Mouse (Mus musculus) limb, embryonic 11.5 days (tissue): ENCODE results near the gene Emilin1. TPM values are rescaled to one million over a fixed set of nuclear protein-coding genes. Genes with fewer than 3 reads are reported as not detected.

Experiments used
- ATAC-seq: fragments of 200-750 bp; cut with Nextera tagmentation; 2 replicates; pipeline ENCODE4 v1.8.0; 2017; ENCODE audit warnings: low read depth; ENCODE audit not compliant: insufficient number of reproducible peaks, low FRiP score, low TSS enrichment
- DNase-seq: peaks from one replicate; pipeline ENCODE4 v3.0.0-alpha.2; 2015; ENCODE audit warnings: low spot score
- H3K27ac ChIP-seq: fragments of 300-500 bp; sonication (generic); replicated peaks from 2 replicates; pipeline ENCODE4 v1.5.1; 2014; ENCODE audit warnings: low read depth, mild to moderate bottlenecking, low read length
- H3K27me3 ChIP-seq: fragments of 300-500 bp; sonication (generic); 2 replicates; pipeline ENCODE4 v1.6.1; 2014; ENCODE audit warnings: mild to moderate bottlenecking, low read length, mixed read lengths; ENCODE audit not compliant: control insufficient read depth, insufficient read depth
- H3K36me3 ChIP-seq: fragments of 300-500 bp; sonication (generic); 2 replicates; pipeline ENCODE4 v1.6.1; 2014; ENCODE audit warnings: mild to moderate bottlenecking, low read length, moderate library complexity, mixed read lengths; ENCODE audit not compliant: control insufficient read depth, insufficient read depth
- H3K4me1 ChIP-seq: fragments of 300-500 bp; sonication (generic); 2 replicates; pipeline ENCODE4 v1.6.1; 2014; ENCODE audit warnings: low read length, mixed read lengths; ENCODE audit not compliant: control insufficient read depth, insufficient read depth
- H3K4me2 ChIP-seq: fragments of 300-500 bp; sonication (generic); 2 replicates; pipeline ENCODE4 v1.6.1; 2014; ENCODE audit warnings: low read depth, mild to moderate bottlenecking, moderate library complexity; ENCODE audit not compliant: severe bottlenecking
- H3K4me3 ChIP-seq: fragments of 300-500 bp; sonication (generic); 2 replicates; pipeline ENCODE4 v1.5.1; 2014; ENCODE audit warnings: low read depth, low read length
- H3K9ac ChIP-seq: fragments of 300-500 bp; sonication (generic); 2 replicates; pipeline ENCODE4 v1.6.1; 2014; ENCODE audit warnings: mild to moderate bottlenecking, low read length
- H3K9me3 ChIP-seq: fragments of 300-500 bp; sonication (generic); 2 replicates; pipeline ENCODE4 v1.6.1; 2016; ENCODE audit warnings: low read length; ENCODE audit not compliant: control insufficient read depth
- WGBS: fragments of 180-500 bp; shearing (Covaris S2); extraction: QIAGEN DNeasy Blood & Tissue Kit; methylation state at CpG from one replicate; pipeline ENCODE4 v1.1.7; 2014; 5-methylcytosine and 5-hydroxymethylcytosine counted together
- polyA plus RNA-seq: library from polyadenylated mRNA; unstranded; fragments of >200 nt; fragmentation: Nextera tagmentation; extraction: Ambion mirVana; gene quantifications from 2 replicates; pipeline ENCODE4 v1.2.1, GENCODE M21; 2014

The Emilin1 gene
- polyA plus RNA-seq, 1 experiment from 2014 or later = 117 TPM

GRCm38 (mm10) chr5:30923119-30923518, 9.9 kb downstream of the Emilin1 start:
- H3K9me3 ChIP-seq = no peaks in the 10 kb centered on the region
- H3K4me1 ChIP-seq = peaks cover 8% of the 10 kb centered on the region
- peaks cover 10% of the 10 kb centered on the region; the same call in 1 of the 2 replicates for H3K36me3 ChIP-seq
- no peak overlapping the region for H3K4me2 ChIP-seq
- no peaks in the 10 kb centered on the region for H3K27me3 ChIP-seq
- no peak overlapping the region for H3K27ac ChIP-seq
- ATAC-seq (no peak), DNase-seq (no peak)
- H3K4me3 ChIP-seq = no peak overlapping the region
- H3K9ac ChIP-seq = no peak overlapping the region
- WGBS = 89% methylated on average over 6 of the region's 6 CpGs

- DNase-seq (no peak), ATAC-seq (no peak)
- Histone ChIP-seq H3K27me3 (no peaks in the 10 kb centered on the region), H3K36me3 (peaks cover 3% of the 10 kb centered on the region; the same call in 1 of the 2 replicates), H3K4me2 (no peak overlapping the region), H3K27ac (no peak overlapping the region), H3K4me3 (no peak overlapping the region), H3K9ac (no peak overlapping the region), H3K9me3 (no peaks in the 10 kb centered on the region), H3K4me1 (peaks cover 8% of the 10 kb centered on the region)
- WGBS = 78% methylated on average over 8 of the region's 8 CpGs
Observed at GRCm38 (mm10) chr5:30924614-30925013, 11.4 kb downstream of the Emilin1 start.

- peaks cover 3% of the 10 kb centered on the region; the same call in 1 of the 2 replicates for H3K36me3 ChIP-seq
- no peak for DNase-seq
- ATAC-seq = no peak
- no peak overlapping the region for H3K9ac ChIP-seq
- H3K4me2 ChIP-seq = no peak overlapping the region
- H3K9me3 ChIP-seq = no peaks in the 10 kb centered on the region
- H3K4me1 ChIP-seq = peaks cover 8% of the 10 kb centered on the region
- 94% methylated on average over 5 of the region's 5 CpGs for WGBS
- no peak overlapping the region for H3K27ac ChIP-seq
- no peak overlapping the region for H3K4me3 ChIP-seq
- H3K27me3 ChIP-seq = no peaks in the 10 kb centered on the region
Observed at GRCm38 (mm10) chr5:30925217-30925616, 12.0 kb downstream of the Emilin1 start.

- H3K9ac ChIP-seq = no peak overlapping the region
- DNase-seq = no peak
- no peaks in the 10 kb centered on the region for H3K36me3 ChIP-seq
- WGBS = 89% methylated on average over 2 of the region's 2 CpGs
- no peak overlapping the region for H3K27ac ChIP-seq
- no peak overlapping the region for H3K4me3 ChIP-seq
- peaks cover 8% of the 10 kb centered on the region for H3K4me1 ChIP-seq
- no peak overlapping the region for H3K4me2 ChIP-seq
- no peaks in the 10 kb centered on the region for H3K27me3 ChIP-seq
- H3K9me3 ChIP-seq = no peaks in the 10 kb centered on the region
- no peak for ATAC-seq
Observed at GRCm38 (mm10) chr5:30926073-30926472, 12.9 kb downstream of the Emilin1 start.

GRCm38 (mm10) chr5:30927945-30928529, 14.8 kb downstream of the Emilin1 start:
- no peak overlapping the region for H3K4me3 ChIP-seq
- 44% methylated on average over 7 of the region's 7 CpGs for WGBS
- DNase-seq (no peak), ATAC-seq (no peak)
- H3K36me3 ChIP-seq = no peaks in the 10 kb centered on the region
- H3K27me3 ChIP-seq = no peaks in the 10 kb centered on the region
- no peaks in the 10 kb centered on the region for H3K9me3 ChIP-seq
- no peaks in the 10 kb centered on the region for H3K4me1 ChIP-seq
- no peak overlapping the region for H3K9ac ChIP-seq
- H3K4me2 ChIP-seq = no peak overlapping the region
- H3K27ac ChIP-seq = no peak overlapping the region

GRCm38 (mm10) chr5:30930121-30930520, 16.9 kb downstream of the Emilin1 start:
- Histone ChIP-seq H3K4me3 (no peak overlapping the region), H3K9me3 (no peaks in the 10 kb centered on the region), H3K27me3 (no peaks in the 10 kb centered on the region), H3K9ac (no peak overlapping the region), H3K4me2 (no peak overlapping the region), H3K4me1 (no peaks in the 10 kb centered on the region), H3K27ac (no peak overlapping the region), H3K36me3 (no peaks in the 10 kb centered on the region)
- DNase-seq = peak; percentile 76
- WGBS = 48% methylated on average over 4 of the region's 4 CpGs
- peak; percentile 48; the same call in 1 of the 2 replicates for ATAC-seq

GRCm38 (mm10) chr5:30930846-30931245, 17.6 kb downstream of the Emilin1 start:
- no peaks in the 10 kb centered on the region for H3K27me3 ChIP-seq
- no peaks in the 10 kb centered on the region for H3K36me3 ChIP-seq
- H3K27ac ChIP-seq = no peak overlapping the region
- 84% methylated on average over 6 of the region's 6 CpGs for WGBS
- no peaks in the 10 kb centered on the region for H3K9me3 ChIP-seq
- no peak overlapping the region for H3K9ac ChIP-seq
- H3K4me1 ChIP-seq = no peaks in the 10 kb centered on the region
- no peak overlapping the region for H3K4me3 ChIP-seq
- ATAC-seq (no peak), DNase-seq (no peak)
- no peak overlapping the region for H3K4me2 ChIP-seq

GRCm38 (mm10) chr5:30931378-30931777, 18.2 kb downstream of the Emilin1 start:
- Histone ChIP-seq H3K4me1 (no peaks in the 10 kb centered on the region), H3K4me2 (no peak overlapping the region), H3K4me3 (no peak overlapping the region), H3K27ac (no peak overlapping the region), H3K27me3 (no peaks in the 10 kb centered on the region), H3K9me3 (no peaks in the 10 kb centered on the region), H3K36me3 (no peaks in the 10 kb centered on the region), H3K9ac (no peak overlapping the region)
- DNase-seq = no peak
- ATAC-seq = no peak
- 85% methylated on average over 4 of the region's 4 CpGs for WGBS

GRCm38 (mm10) chr5:30933705-30934104, 20.5 kb downstream of the Emilin1 start:
- no peaks in the 10 kb centered on the region for H3K4me1 ChIP-seq
- 73% methylated on average over 5 of the region's 5 CpGs for WGBS
- no peak overlapping the region for H3K4me2 ChIP-seq
- H3K27ac ChIP-seq = no peak overlapping the region
- no peak for DNase-seq
- no peaks in the 10 kb centered on the region for H3K27me3 ChIP-seq
- no peak overlapping the region for H3K9ac ChIP-seq
- no peaks in the 10 kb centered on the region for H3K36me3 ChIP-seq
- H3K4me3 ChIP-seq = no peak overlapping the region
- no peak for ATAC-seq
- no peaks in the 10 kb centered on the region for H3K9me3 ChIP-seq
